Mouse (Mus musculus) kidney, embryonic 14.5 days (tissue): ENCODE data around the gene Caskin1. TPM values are rescaled to one million over a fixed set of nuclear protein-coding genes. Genes with fewer than 3 reads are reported as not detected.

Source experiments
- ATAC-seq: fragments of 200-750 bp; cut with Nextera tagmentation; 2 replicates; pipeline ENCODE4 v1.8.0; 2017; ENCODE audit warnings: moderate number of reproducible peaks, mild to moderate bottlenecking, moderate TSS enrichment, moderate library complexity; ENCODE audit not compliant: low FRiP score, low TSS enrichment
- H3K27ac ChIP-seq: fragments of 300-500 bp; sonication (generic); 2 replicates; pipeline ENCODE4 v1.5.1; 2014; ENCODE audit warnings: low read depth, mild to moderate bottlenecking, low read length, moderate library complexity, mixed read lengths
- H3K27me3 ChIP-seq: fragments of 300-500 bp; sonication (generic); 2 replicates; pipeline ENCODE4 v1.6.1; 2014; ENCODE audit warnings: mild to moderate bottlenecking, low read length; ENCODE audit not compliant: control insufficient read depth, insufficient read depth
- H3K36me3 ChIP-seq: fragments of 300-500 bp; sonication (generic); 2 replicates; pipeline ENCODE4 v1.6.1; 2014; ENCODE audit warnings: low read length, mixed read lengths; ENCODE audit not compliant: control insufficient read depth, insufficient read depth
- H3K4me1 ChIP-seq: fragments of 300-500 bp; sonication (generic); 2 replicates; pipeline ENCODE4 v1.6.1; 2014; ENCODE audit warnings: low read length, mixed read lengths; ENCODE audit not compliant: control insufficient read depth, insufficient read depth
- H3K4me2 ChIP-seq: fragments of 300-500 bp; sonication (generic); replicated peaks from 2 replicates; pipeline ENCODE4 v1.6.1; 2014; ENCODE audit warnings: low read depth, mild to moderate bottlenecking, low read length
- H3K4me3 ChIP-seq: fragments of 300-500 bp; sonication (generic); 2 replicates; pipeline ENCODE4 v1.5.1; 2014; ENCODE audit warnings: mild to moderate bottlenecking, low read length
- H3K9ac ChIP-seq: fragments of 300-500 bp; sonication (generic); 2 replicates; pipeline ENCODE4 v1.6.1; 2014; ENCODE audit warnings: low read depth, mild to moderate bottlenecking, low read length, moderate library complexity
- H3K9me3 ChIP-seq: fragments of 300-500 bp; sonication (generic); 2 replicates; pipeline ENCODE4 v1.6.1; 2016; ENCODE audit warnings: low read length; ENCODE audit not compliant: control insufficient read depth
- WGBS: fragments of 180-500 bp; shearing (Covaris S2); extraction: QIAGEN DNeasy Blood & Tissue Kit; methylation state at CpG from one replicate; pipeline ENCODE4 v1.1.7; 2014; 5-methylcytosine and 5-hydroxymethylcytosine counted together
- polyA plus RNA-seq: library from polyadenylated mRNA; unstranded; fragments of >200 nt; fragmentation: Nextera tagmentation; extraction: Ambion mirVana; gene quantifications from 2 replicates; pipeline ENCODE4 v1.2.1, GENCODE M21; 2014

The Caskin1 gene
- polyA plus RNA-seq, 1 experiment from 2014 or later: 1.8 TPM

DNA sequence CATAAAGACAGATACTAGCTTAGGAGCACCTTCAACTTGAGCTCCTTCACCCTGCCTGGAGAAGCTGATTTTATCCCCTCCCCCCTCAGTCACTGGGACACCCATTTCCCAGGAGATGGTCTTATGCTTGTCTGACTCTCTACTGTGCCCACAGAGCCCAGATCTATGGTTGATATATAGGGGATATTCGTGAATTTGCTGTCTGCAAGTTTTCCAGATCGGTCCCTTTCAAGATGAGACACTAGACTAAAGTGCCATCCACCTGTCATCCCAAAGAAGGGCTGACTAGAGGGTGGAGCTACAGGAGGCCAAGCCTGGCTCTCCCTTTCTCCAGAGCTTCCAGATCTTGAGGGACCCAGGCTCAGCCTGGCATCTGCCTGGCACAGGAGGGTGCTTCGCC is 42.7 kb downstream of the Caskin1 start:
- Histone ChIP-seq H3K4me2 (0 out of 2 replicates have a peak overlapping the region, but pooled peaks have one; percentile 1), H3K27me3 (no peaks in the 10 kb centered on the region), H3K27ac (no peak overlapping the region), H3K4me3 (no peak overlapping the region), H3K4me1 (peaks cover 33% of the 10 kb centered on the region), H3K9ac (no peak overlapping the region), H3K36me3 (peaks cover 21% of the 10 kb centered on the region), H3K9me3 (no peaks in the 10 kb centered on the region)
- 75% methylated on average over 3 of the region's 3 CpGs for WGBS
- no peak for ATAC-seq

- Histone ChIP-seq H3K27me3 (no peaks in the 10 kb centered on the region), H3K9me3 (no peaks in the 10 kb centered on the region), H3K4me3 (no peak overlapping the region), H3K27ac (no peak overlapping the region), H3K4me1 (peaks cover 28% of the 10 kb centered on the region), H3K4me2 (0 out of 2 replicates have a peak overlapping the region, but pooled peaks have one; percentile 10), H3K9ac (peak overlapping the region; percentile 57; the same call in 1 of the 2 replicates), H3K36me3 (peaks cover 21% of the 10 kb centered on the region)
- no peak for ATAC-seq
- WGBS: 77% methylated on average over 7 of the region's 7 CpGs
Measured at GRCm38 (mm10) chr17:24532045-24532444, 43.6 kb downstream of the Caskin1 start.

- Histone ChIP-seq H3K4me3 (peak overlapping the region; percentile 29), H3K4me1 (peaks cover 27% of the 10 kb centered on the region), H3K4me2 (peak overlapping the region; percentile 47), H3K36me3 (peaks cover 21% of the 10 kb centered on the region), H3K27ac (no peak overlapping the region), H3K27me3 (no peaks in the 10 kb centered on the region), H3K9ac (peak overlapping the region; percentile 57), H3K9me3 (no peaks in the 10 kb centered on the region)
- 6% methylated on average over 51 of the region's 53 CpGs for WGBS
- ATAC-seq: peak; percentile 62
Measured at GRCm38 (mm10) chr17:24533099-24533992, 44.9 kb downstream of the Caskin1 start.

DNA sequence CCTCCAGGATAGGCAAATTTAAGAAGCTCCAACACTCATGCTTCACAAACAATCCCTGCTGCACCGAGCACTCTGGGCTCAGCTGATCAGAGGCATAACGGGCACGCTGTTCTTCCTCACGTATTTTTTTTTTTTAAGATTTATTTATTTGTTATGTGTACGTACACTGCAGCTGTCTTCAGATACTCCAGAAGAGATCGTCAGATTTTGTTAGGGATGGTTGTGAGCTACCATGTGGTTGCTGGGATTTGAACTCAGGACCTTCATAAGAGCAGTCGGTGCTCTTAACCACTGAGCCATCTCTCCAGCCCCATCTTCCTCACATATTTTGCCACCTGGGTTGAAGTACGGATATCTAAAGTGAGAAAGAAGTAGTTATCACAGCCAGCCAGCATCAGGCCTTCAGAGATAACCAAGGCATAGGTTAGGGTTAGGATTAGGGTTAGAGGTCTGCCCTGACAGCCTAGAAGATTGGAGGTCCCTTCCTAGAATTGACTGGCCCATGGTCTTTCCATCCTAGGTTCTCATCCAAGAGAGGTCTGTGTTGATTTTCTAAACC is 45.8 kb downstream of the Caskin1 start, which contains the start of gene Rab26:
Gene Rab26, minus strand, starts transcription at position 51 of the 559 bp plus-strand sequence.
- ATAC-seq: no peak
- Histone ChIP-seq H3K27ac (no peak within 1 kb of the TSS), H3K27me3 (no peaks in the 10 kb centered on the region)

DNA sequence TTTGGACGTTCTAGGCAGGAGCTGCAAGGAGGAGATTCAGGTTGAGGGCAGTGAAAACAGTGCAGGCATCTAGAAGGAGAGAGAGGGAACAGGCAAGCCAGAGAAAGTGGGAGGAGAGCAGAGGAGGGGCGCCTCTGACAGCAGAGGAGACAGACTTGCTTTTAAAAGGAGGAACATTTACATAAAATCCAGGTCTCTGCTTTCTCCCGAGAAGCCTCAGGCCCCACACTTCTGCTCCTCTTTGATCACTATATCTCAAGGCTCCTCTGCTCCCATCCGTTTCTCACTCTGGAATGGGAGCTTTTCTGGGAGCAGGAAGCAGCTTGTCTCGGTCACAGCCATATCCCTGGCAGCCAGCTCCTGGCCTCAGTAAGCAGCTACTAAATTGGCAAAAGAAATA is 46.9 kb downstream of the Caskin1 start:
- Histone ChIP-seq H3K4me3 (no peak overlapping the region), H3K27ac (no peak overlapping the region), H3K9ac (no peak overlapping the region), H3K4me2 (no peak overlapping the region), H3K36me3 (peaks cover 9% of the 10 kb centered on the region), H3K9me3 (no peaks in the 10 kb centered on the region), H3K4me1 (peaks cover 14% of the 10 kb centered on the region), H3K27me3 (no peaks in the 10 kb centered on the region)
- no peak for ATAC-seq
- WGBS: 45% methylated on average over 5 of the region's 5 CpGs

More for the DNA sequence above, 45.8 kb downstream of the Caskin1 start, which contains the start of gene Rab26:
- peak within 1 kb of the TSS; percentile 47 for H3K4me2 ChIP-seq
- WGBS: 91% methylated on average over 8 of the region's 8 CpGs
- H3K36me3 ChIP-seq: peaks cover 20% of the 10 kb centered on the region
- H3K4me3 ChIP-seq: peak within 1 kb of the TSS; percentile 29
- H3K4me1 ChIP-seq: peaks cover 24% of the 10 kb centered on the region
- peak within 1 kb of the TSS; percentile 57 for H3K9ac ChIP-seq
- H3K9me3 ChIP-seq: no peaks in the 10 kb centered on the region

DNA sequence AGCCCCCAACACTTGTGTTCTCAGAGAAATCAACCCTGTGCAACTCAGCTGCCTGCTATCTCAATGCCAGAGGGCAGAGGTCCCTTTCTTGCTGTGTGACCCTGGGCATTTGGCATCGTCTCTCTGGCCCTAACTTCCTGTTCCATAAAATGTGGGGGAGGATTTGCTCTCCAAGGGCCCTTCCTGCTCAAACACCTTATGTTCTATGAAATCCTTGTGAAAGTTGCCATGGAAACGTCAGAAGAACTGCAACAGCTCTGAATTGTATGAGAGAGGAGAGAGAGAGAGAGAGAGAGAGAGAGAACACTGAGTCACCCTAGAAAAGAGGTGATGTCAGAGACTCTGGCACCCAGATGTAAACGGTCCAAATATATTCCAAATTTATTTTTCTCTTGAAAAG is 49.1 kb downstream of the Caskin1 start:
- Histone ChIP-seq H3K9ac (no peak overlapping the region), H3K4me1 (peaks cover 9% of the 10 kb centered on the region), H3K36me3 (no peaks in the 10 kb centered on the region), H3K9me3 (no peaks in the 10 kb centered on the region), H3K4me3 (no peak overlapping the region), H3K4me2 (no peak overlapping the region), H3K27me3 (no peaks in the 10 kb centered on the region), H3K27ac (no peak overlapping the region)
- 47% methylated on average over 3 of the region's 3 CpGs for WGBS
- ATAC-seq: no peak

DNA sequence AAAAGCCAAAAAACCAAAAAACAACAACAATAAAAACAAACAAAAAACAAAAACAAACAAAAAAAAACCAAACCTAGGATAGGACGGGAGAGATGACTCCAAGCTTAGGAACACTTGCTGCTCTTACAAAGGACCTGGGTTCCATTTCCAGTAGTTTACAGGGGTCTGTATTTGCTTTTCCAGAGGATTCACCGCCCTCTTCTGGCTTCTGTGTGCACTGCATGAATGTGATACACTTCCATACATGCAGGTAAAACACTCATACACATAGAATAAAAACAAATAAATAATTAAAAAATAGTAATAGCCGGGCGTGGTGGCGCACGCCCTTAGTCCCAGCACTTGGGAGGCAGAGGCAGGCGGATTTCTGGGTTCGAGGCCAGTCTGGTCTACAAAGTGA is 50.5 kb downstream of the Caskin1 start:
- H3K27me3 ChIP-seq: no peaks in the 10 kb centered on the region
- no peaks in the 10 kb centered on the region for H3K36me3 ChIP-seq
- ATAC-seq: peak; percentile 44; the same call in 1 of the 2 replicates
- H3K9me3 ChIP-seq: no peaks in the 10 kb centered on the region
- no peaks in the 10 kb centered on the region for H3K4me1 ChIP-seq
- H3K4me2 ChIP-seq: no peak overlapping the region
- no peak overlapping the region for H3K4me3 ChIP-seq
- no peak overlapping the region for H3K27ac ChIP-seq
- 67% methylated on average over 8 of the region's 8 CpGs for WGBS
- no peak overlapping the region for H3K9ac ChIP-seq

- no peaks in the 10 kb centered on the region for H3K9me3 ChIP-seq
- whole genome bisulfite sequencing: 8% methylated on average over 3 of the region's 3 CpGs
Measured at GRCm38 (mm10) chr17:24540375-24540774, 52.0 kb downstream of the Caskin1 start.

GRCm38 (mm10) chr17:24544613-24545012 is 56.2 kb downstream of the Caskin1 start:
- Histone ChIP-seq H3K4me2 (peak overlapping the region; percentile 26), H3K9ac (peak overlapping the region; percentile 28; the same call in 1 of the 2 replicates), H3K4me3 (no peak overlapping the region)

More at GRCm38 (mm10) chr17:24540375-24540774, 52.0 kb downstream of the Caskin1 start:
- H3K4me3 ChIP-seq: no peak overlapping the region
- H3K27me3 ChIP-seq: no peaks in the 10 kb centered on the region
- 0 out of 2 replicates have a peak, but pooled peaks have one; percentile 53 for ATAC-seq
- H3K36me3 ChIP-seq: no peaks in the 10 kb centered on the region
- no peaks in the 10 kb centered on the region for H3K4me1 ChIP-seq
- no peak overlapping the region for H3K9ac ChIP-seq
- no peak overlapping the region for H3K27ac ChIP-seq
- H3K4me2 ChIP-seq: no peak overlapping the region

More at GRCm38 (mm10) chr17:24544613-24545012, 56.2 kb downstream of the Caskin1 start:
- Histone ChIP-seq H3K36me3 (no peaks in the 10 kb centered on the region), H3K27ac (no peak overlapping the region), H3K4me1 (no peaks in the 10 kb centered on the region), H3K27me3 (no peaks in the 10 kb centered on the region; the same call in 1 of the 2 replicates), H3K9me3 (no peaks in the 10 kb centered on the region)
- WGBS: 18% methylated on average over 12 of the region's 12 CpGs
- no peak for ATAC-seq
